Mouse (Mus musculus): ENCODE results near the gene Olfr1054. TPM values are rescaled to one million over a fixed set of nuclear protein-coding genes. Genes with fewer than 3 reads are reported as not detected.

Gene Olfr1054
- not detected for polyA plus RNA-seq (2015; fragmentation: Illumina TruSeq; extraction: RNeasy Lipid Tissue Mini Kit (QIAGEN cat#74804); ENCODE audit: insufficient read depth, low read depth, low replicate concordance)

GRCm38 (mm10) chr2:86335333-86335732 lies at the start of gene Olfr1054:
Olfr1054 (minus strand) TSS chr2:86335433.

GRCm38 (mm10) chr2:86378293-86378692 lies 43.1 kb upstream of the Olfr1054 start, which contains the start of gene Olfr1057:
Olfr1057 (minus strand) TSS chr2:86378393.

GRCm38 (mm10) chr2:86362369-86362768 lies 27.1 kb upstream of the Olfr1054 start, which contains the start of gene Olfr1056:
Olfr1056 (minus strand) TSS chr2:86362469.

GRCm38 (mm10) chr2:86350184-86350583 lies 15.0 kb upstream of the Olfr1054 start, which contains the start of gene Olfr1055:
Olfr1055 (minus strand) TSS chr2:86350284.

GRCm38 (mm10) chr2:86315184-86315583 lies 20.0 kb downstream of the Olfr1054 start, which contains the start of gene Olfr1053:
Olfr1053 (minus strand) TSS chr2:86315284.

GRCm38 (mm10) chr2:86292155-86292554 lies 43.1 kb downstream of the Olfr1054 start, which contains the start of gene Olfr1052:
Olfr1052 (plus strand) TSS chr2:86292455.

Other genes starting within 250 kb of the Olfr1054 start
- gene Olfr1037, start 248.0 kb downstream of the Olfr1054 start, polyA plus RNA-seq (2015; fragmentation: Illumina TruSeq; extraction: RNeasy Lipid Tissue Mini Kit (QIAGEN cat#74804); ENCODE audit: insufficient read depth, low read depth, low replicate concordance), result not detected
- gene Olfr1039, start 199.5 kb downstream of the Olfr1054 start, polyA plus RNA-seq (2015; fragmentation: Illumina TruSeq; extraction: RNeasy Lipid Tissue Mini Kit (QIAGEN cat#74804); ENCODE audit: insufficient read depth, low read depth, low replicate concordance), result not detected
- not detected for gene Olfr1040, start 188.7 kb downstream of the Olfr1054 start, polyA plus RNA-seq (2015; fragmentation: Illumina TruSeq; extraction: RNeasy Lipid Tissue Mini Kit (QIAGEN cat#74804); ENCODE audit: insufficient read depth, low read depth, low replicate concordance)
- gene Olfr1042, start 173.6 kb downstream of the Olfr1054 start, polyA plus RNA-seq (2015; fragmentation: Illumina TruSeq; extraction: RNeasy Lipid Tissue Mini Kit (QIAGEN cat#74804); ENCODE audit: insufficient read depth, low read depth, low replicate concordance), result not detected
- gene Olfr1043, start 167.9 kb downstream of the Olfr1054 start, polyA plus RNA-seq (2015; fragmentation: Illumina TruSeq; extraction: RNeasy Lipid Tissue Mini Kit (QIAGEN cat#74804); ENCODE audit: insufficient read depth, low read depth, low replicate concordance), result not detected
- gene Olfr1044, start 157.6 kb downstream of the Olfr1054 start, polyA plus RNA-seq (2015; fragmentation: Illumina TruSeq; extraction: RNeasy Lipid Tissue Mini Kit (QIAGEN cat#74804); ENCODE audit: insufficient read depth, low read depth, low replicate concordance), result not detected
- not detected for gene Olfr52, start 149.8 kb downstream of the Olfr1054 start, polyA plus RNA-seq (2015; fragmentation: Illumina TruSeq; extraction: RNeasy Lipid Tissue Mini Kit (QIAGEN cat#74804); ENCODE audit: insufficient read depth, low read depth, low replicate concordance)
- not detected for gene Olfr1045, start 132.4 kb downstream of the Olfr1054 start, polyA plus RNA-seq (2015; fragmentation: Illumina TruSeq; extraction: RNeasy Lipid Tissue Mini Kit (QIAGEN cat#74804); ENCODE audit: insufficient read depth, low read depth, low replicate concordance)
- gene Olfr1046, start 116.1 kb downstream of the Olfr1054 start, polyA plus RNA-seq (2015; fragmentation: Illumina TruSeq; extraction: RNeasy Lipid Tissue Mini Kit (QIAGEN cat#74804); ENCODE audit: insufficient read depth, low read depth, low replicate concordance), result not detected
- not detected for gene Olfr1047, start 104.0 kb downstream of the Olfr1054 start, polyA plus RNA-seq (2015; fragmentation: Illumina TruSeq; extraction: RNeasy Lipid Tissue Mini Kit (QIAGEN cat#74804); ENCODE audit: insufficient read depth, low read depth, low replicate concordance)
- gene Olfr1048, start 95.1 kb downstream of the Olfr1054 start, polyA plus RNA-seq (2015; fragmentation: Illumina TruSeq; extraction: RNeasy Lipid Tissue Mini Kit (QIAGEN cat#74804); ENCODE audit: insufficient read depth, low read depth, low replicate concordance), result not detected
- not detected for gene Olfr1049, start 77.1 kb downstream of the Olfr1054 start, polyA plus RNA-seq (2015; fragmentation: Illumina TruSeq; extraction: RNeasy Lipid Tissue Mini Kit (QIAGEN cat#74804); ENCODE audit: insufficient read depth, low read depth, low replicate concordance)
- gene Olfr1051, start 56.3 kb downstream of the Olfr1054 start, polyA plus RNA-seq (2015; fragmentation: Illumina TruSeq; extraction: RNeasy Lipid Tissue Mini Kit (QIAGEN cat#74804); ENCODE audit: insufficient read depth, low read depth, low replicate concordance), result not detected
- gene Olfr1052, start 43.0 kb downstream of the Olfr1054 start, polyA plus RNA-seq (2015; fragmentation: Illumina TruSeq; extraction: RNeasy Lipid Tissue Mini Kit (QIAGEN cat#74804); ENCODE audit: insufficient read depth, low read depth, low replicate concordance), result not detected
- not detected for gene Olfr1053, start 20.1 kb downstream of the Olfr1054 start, polyA plus RNA-seq (2015; fragmentation: Illumina TruSeq; extraction: RNeasy Lipid Tissue Mini Kit (QIAGEN cat#74804); ENCODE audit: insufficient read depth, low read depth, low replicate concordance)
- gene Olfr1055, start 14.9 kb upstream of the Olfr1054 start, polyA plus RNA-seq (2015; fragmentation: Illumina TruSeq; extraction: RNeasy Lipid Tissue Mini Kit (QIAGEN cat#74804); ENCODE audit: insufficient read depth, low read depth, low replicate concordance), result not detected
- not detected for gene Olfr1056, start 27.0 kb upstream of the Olfr1054 start, polyA plus RNA-seq (2015; fragmentation: Illumina TruSeq; extraction: RNeasy Lipid Tissue Mini Kit (QIAGEN cat#74804); ENCODE audit: insufficient read depth, low read depth, low replicate concordance)
- not detected for gene Olfr1057, start 43.0 kb upstream of the Olfr1054 start, polyA plus RNA-seq (2015; fragmentation: Illumina TruSeq; extraction: RNeasy Lipid Tissue Mini Kit (QIAGEN cat#74804); ENCODE audit: insufficient read depth, low read depth, low replicate concordance)
- not detected for gene Olfr1058, start 53.1 kb upstream of the Olfr1054 start, polyA plus RNA-seq (2015; fragmentation: Illumina TruSeq; extraction: RNeasy Lipid Tissue Mini Kit (QIAGEN cat#74804); ENCODE audit: insufficient read depth, low read depth, low replicate concordance)
- not detected for gene Olfr1061, start 78.6 kb upstream of the Olfr1054 start, polyA plus RNA-seq (2015; fragmentation: Illumina TruSeq; extraction: RNeasy Lipid Tissue Mini Kit (QIAGEN cat#74804); ENCODE audit: insufficient read depth, low read depth, low replicate concordance)
- not detected for gene Olfr1062, start 91.3 kb upstream of the Olfr1054 start, polyA plus RNA-seq (2015; fragmentation: Illumina TruSeq; extraction: RNeasy Lipid Tissue Mini Kit (QIAGEN cat#74804); ENCODE audit: insufficient read depth, low read depth, low replicate concordance)
- gene Olfr1065, start 115.2 kb upstream of the Olfr1054 start, polyA plus RNA-seq (2015; fragmentation: Illumina TruSeq; extraction: RNeasy Lipid Tissue Mini Kit (QIAGEN cat#74804); ENCODE audit: insufficient read depth, low read depth, low replicate concordance), result not detected
- gene Olfr1066, start 120.8 kb upstream of the Olfr1054 start, polyA plus RNA-seq (2015; fragmentation: Illumina TruSeq; extraction: RNeasy Lipid Tissue Mini Kit (QIAGEN cat#74804); ENCODE audit: insufficient read depth, low read depth, low replicate concordance), result not detected
- not detected for gene Olfr228, start 152.0 kb upstream of the Olfr1054 start, polyA plus RNA-seq (2015; fragmentation: Illumina TruSeq; extraction: RNeasy Lipid Tissue Mini Kit (QIAGEN cat#74804); ENCODE audit: insufficient read depth, low read depth, low replicate concordance)
- gene Olfr1076, start 173.0 kb upstream of the Olfr1054 start, polyA plus RNA-seq (2015; fragmentation: Illumina TruSeq; extraction: RNeasy Lipid Tissue Mini Kit (QIAGEN cat#74804); ENCODE audit: insufficient read depth, low read depth, low replicate concordance), result not detected
- not detected for gene Olfr1079, start 207.0 kb upstream of the Olfr1054 start, polyA plus RNA-seq (2015; fragmentation: Illumina TruSeq; extraction: RNeasy Lipid Tissue Mini Kit (QIAGEN cat#74804); ENCODE audit: insufficient read depth, low read depth, low replicate concordance)
- gene Olfr1080, start 222.8 kb upstream of the Olfr1054 start, polyA plus RNA-seq (2015; fragmentation: Illumina TruSeq; extraction: RNeasy Lipid Tissue Mini Kit (QIAGEN cat#74804); ENCODE audit: insufficient read depth, low read depth, low replicate concordance), result not detected

All from pancreas, adult 10 weeks (tissue).